Mouse (Mus musculus) erythroid progenitor cell, adult 5-6 weeks (primary cell): Measurements from ENCODE around the gene Rpl36al. TPM values are rescaled to one million over a fixed set of nuclear protein-coding genes. Genes with fewer than 3 reads are reported as not detected.
"Not testable (repeated sequence)": the region's sequence is repeated elsewhere in the genome, so short reads cannot be mapped to it uniquely, and the experiment has no call there.

ENCODE experiments used
- ATAC-seq: replicated peaks from 2 replicates; pipeline ENCODE4 v1.8.0; 2016; ENCODE audit warnings: moderate number of reproducible peaks, mild to moderate bottlenecking, moderate TSS enrichment, inconsistent platforms; ENCODE audit not compliant: poor library complexity, low FRiP score, severe bottlenecking
- total RNA-seq, 2 experiments: library from RNA; stranded (forward) in 1 of 2; stranded (reverse) in 1 of 2; fragments of 150-400 nt in 1 of 2; fragments of 186-747, 209-891 nt in 1 of 2; gene quantifications; 2 replicates each; pipeline versions ENCODE4 v1.2.3 to v1.2.4; 2015 to 2017; ENCODE audit warnings: low replicate concordance in 2 of 2

Rpl36al gene
- total RNA-seq, 2 experiments from 2014 or later, result 169 to 196 TPM

- ATAC-seq, result no peak
Observed at GRCm38 (mm10) chr12:69164904-69165303, 19.0 kb downstream of the Rpl36al start.

- not testable (repeated sequence) for ATAC-seq
Observed at GRCm38 (mm10) chr12:69163586-69163985, 20.3 kb downstream of the Rpl36al start.

- not testable (repeated sequence) for ATAC-seq
Observed at GRCm38 (mm10) chr12:69160677-69161076, 23.2 kb downstream of the Rpl36al start.

GRCm38 (mm10) chr12:69159578-69159940 lies 24.3 kb downstream of the Rpl36al start:
- ATAC-seq, result peak; percentile 49

GRCm38 (mm10) chr12:69158765-69159577 lies 24.9 kb downstream of the Rpl36al start, which contains the start of gene Rps29:
TSS of gene Rps29 (minus strand) at chr12:69159186.
- peak; percentile 94 for ATAC-seq

- no peak for ATAC-seq
Observed at GRCm38 (mm10) chr12:69158366-69158764, 25.5 kb downstream of the Rpl36al start.

- ATAC-seq, result peak; percentile 70
Observed at GRCm38 (mm10) chr12:69157107-69157506, 26.8 kb downstream of the Rpl36al start.

- ATAC-seq, result no peak
Observed at GRCm38 (mm10) chr12:69156436-69156835, 27.4 kb downstream of the Rpl36al start.

- no peak for ATAC-seq
Observed at GRCm38 (mm10) chr12:69155923-69156322, 28.0 kb downstream of the Rpl36al start.

- ATAC-seq, result no peak
Observed at GRCm38 (mm10) chr12:69150049-69150448, 33.8 kb downstream of the Rpl36al start.

GRCm38 (mm10) chr12:69147166-69147735 lies 36.6 kb downstream of the Rpl36al start:
- ATAC-seq, result no peak

- ATAC-seq, result no peak
Observed at GRCm38 (mm10) chr12:69143460-69143859, 40.4 kb downstream of the Rpl36al start.

- no peak for ATAC-seq
Observed at GRCm38 (mm10) chr12:69139841-69140240, 44.0 kb downstream of the Rpl36al start.

- no peak for ATAC-seq
Observed at GRCm38 (mm10) chr12:69139201-69139600, 44.7 kb downstream of the Rpl36al start.

Other genes with a start within 250 kb of the Rpl36al start
- 901 and 1,018 TPM in 2 replicates for gene Rps29, start 24.9 kb downstream of the Rpl36al start, total RNA-seq (2015; ENCODE audit: low replicate concordance)
- 424 and 1,088 TPM in 2 replicates for gene Rps29, start 24.9 kb downstream of the Rpl36al start, total RNA-seq (2017; ENCODE audit: low replicate concordance)
- 27.0 and 43.2 TPM in 2 replicates for gene Lrr1, start 15.3 kb downstream of the Rpl36al start, total RNA-seq (2015; ENCODE audit: low replicate concordance)
- gene Lrr1, start 15.3 kb downstream of the Rpl36al start, total RNA-seq (2017; ENCODE audit: low replicate concordance), result 24.3 and 24.6 TPM in 2 replicates
- gene Mgat2, start 74 bp upstream of the Rpl36al start, total RNA-seq (2015; ENCODE audit: low replicate concordance), result 19.3 and 19.5 TPM in 2 replicates
- 15.9 and 22.3 TPM in 2 replicates for gene Mgat2, start 74 bp upstream of the Rpl36al start, total RNA-seq (2017; ENCODE audit: low replicate concordance)
- 4.7 TPM in 1 of 2 replicates, not detected in the other for gene Gm49383, start 13.0 kb upstream of the Rpl36al start, total RNA-seq (2015; ENCODE audit: low replicate concordance)
- 22.2 and 23.9 TPM in 2 replicates for gene Gm49383, start 13.0 kb upstream of the Rpl36al start, total RNA-seq (2017; ENCODE audit: low replicate concordance)
- gene Dnaaf2, start 14.3 kb upstream of the Rpl36al start, total RNA-seq (2015; ENCODE audit: low replicate concordance), result 2.5 and 10.9 TPM in 2 replicates
- gene Dnaaf2, start 14.3 kb upstream of the Rpl36al start, total RNA-seq (2017; ENCODE audit: low replicate concordance), result 1.4 and 2.8 TPM in 2 replicates
- gene Gm49384, start 20.2 kb upstream of the Rpl36al start, total RNA-seq (2015; ENCODE audit: low replicate concordance), result 17.6 and 23.8 TPM in 2 replicates
- gene Gm49384, start 20.2 kb upstream of the Rpl36al start, total RNA-seq (2017; ENCODE audit: low replicate concordance), result 14.6 and 16.0 TPM in 2 replicates
- 40.7 and 54.1 TPM in 2 replicates for gene Pole2, start 44.1 kb upstream of the Rpl36al start, total RNA-seq (2015; ENCODE audit: low replicate concordance)
- gene Pole2, start 44.1 kb upstream of the Rpl36al start, total RNA-seq (2017; ENCODE audit: low replicate concordance), result 38.9 and 59.2 TPM in 2 replicates
- 1.7 TPM in 1 of 2 replicates, not detected in the other for gene Klhdc1, start 57.1 kb upstream of the Rpl36al start, total RNA-seq (2015; ENCODE audit: low replicate concordance)
- gene Klhdc1, start 57.1 kb upstream of the Rpl36al start, total RNA-seq (2017; ENCODE audit: low replicate concordance), result 0.83 and 1.7 TPM in 2 replicates
- 68.7 and 75.7 TPM in 2 replicates for gene Klhdc2, start 112.6 kb upstream of the Rpl36al start, total RNA-seq (2015; ENCODE audit: low replicate concordance)
- 54.2 and 61.1 TPM in 2 replicates for gene Klhdc2, start 112.6 kb upstream of the Rpl36al start, total RNA-seq (2017; ENCODE audit: low replicate concordance)
- gene Nemf, start 173.1 kb upstream of the Rpl36al start, total RNA-seq (2015; ENCODE audit: low replicate concordance), result 56.6 and 57.3 TPM in 2 replicates
- gene Nemf, start 173.1 kb upstream of the Rpl36al start, total RNA-seq (2017; ENCODE audit: low replicate concordance), result 66.1 and 79.0 TPM in 2 replicates
- 59.5 and 60.8 TPM in 2 replicates for gene Arf6, start 188.1 kb upstream of the Rpl36al start, total RNA-seq (2015; ENCODE audit: low replicate concordance)
- 93.7 and 94.4 TPM in 2 replicates for gene Arf6, start 188.1 kb upstream of the Rpl36al start, total RNA-seq (2017; ENCODE audit: low replicate concordance)
- gene Gm9887, start 188.4 kb upstream of the Rpl36al start, total RNA-seq (2015; ENCODE audit: low replicate concordance), result not detected in 2 replicates
- gene Gm9887, start 188.4 kb upstream of the Rpl36al start, total RNA-seq (2017; ENCODE audit: low replicate concordance), result not detected in 2 replicates